Mouse (Mus musculus) lung, postnatal 36 days (tissue): Measurements from ENCODE around the gene Slco2b1.
"Not testable (repeated sequence)": the region's sequence is repeated elsewhere in the genome, so short reads cannot be mapped to it uniquely, and the experiment has no call there.

Experiments
- DNase-seq: peaks from one replicate; pipeline ENCODE4 v3.0.0; 2022; ENCODE audit warnings: mixed read lengths

The Slco2b1 gene

GRCm38 (mm10) chr7:99711166-99711565 is at the start of gene Slco2b1:
Slco2b1 (minus strand) TSS chr7:99711340.
- DNase-seq = peak; percentile 27

- peak; percentile 1 for DNase-seq
Observed at GRCm38 (mm10) chr7:99739276-99739675, 28.1 kb upstream of the Slco2b1 start.

- DNase-seq = not testable (repeated sequence)
Observed at GRCm38 (mm10) chr7:99735491-99735890, 24.4 kb upstream of the Slco2b1 start.

GRCm38 (mm10) chr7:99734612-99735011 is 23.5 kb upstream of the Slco2b1 start:
- no peak for DNase-seq

GRCm38 (mm10) chr7:99729973-99730372 is 18.8 kb upstream of the Slco2b1 start, which contains the start of gene Olfr520:
Olfr520 (plus strand) TSS chr7:99730273.
- DNase-seq = no peak

GRCm38 (mm10) chr7:99716536-99716935 is 5.4 kb upstream of the Slco2b1 start:
- no peak for DNase-seq

- no peak for DNase-seq
Observed at GRCm38 (mm10) chr7:99712431-99712830, 1.3 kb upstream of the Slco2b1 start.

- peak; percentile 73 for DNase-seq
Observed at GRCm38 (mm10) chr7:99710476-99710875, 664 bp downstream of the Slco2b1 start.

GRCm38 (mm10) chr7:99709992-99710391 is 1.1 kb downstream of the Slco2b1 start:
- DNase-seq = no peak

GRCm38 (mm10) chr7:99708750-99709149 is 2.4 kb downstream of the Slco2b1 start:
- no peak for DNase-seq

GRCm38 (mm10) chr7:99708301-99708721 is 2.8 kb downstream of the Slco2b1 start:
- DNase-seq = no peak

GRCm38 (mm10) chr7:99707671-99708070 is 3.5 kb downstream of the Slco2b1 start:
- peak; percentile 25 for DNase-seq

GRCm38 (mm10) chr7:99707038-99707595 is 4.0 kb downstream of the Slco2b1 start:
- DNase-seq = peak; percentile 47

GRCm38 (mm10) chr7:99706341-99707037 is 4.7 kb downstream of the Slco2b1 start:
- peak; percentile 62 for DNase-seq

GRCm38 (mm10) chr7:99704736-99705519 is 6.2 kb downstream of the Slco2b1 start:
- peak; percentile 21 for DNase-seq

GRCm38 (mm10) chr7:99702201-99702600 is 8.9 kb downstream of the Slco2b1 start:
- no peak for DNase-seq

GRCm38 (mm10) chr7:99700641-99701040 is 10.5 kb downstream of the Slco2b1 start:
- no peak for DNase-seq

- DNase-seq = peak; percentile 44
Observed at GRCm38 (mm10) chr7:99699709-99700151, 11.4 kb downstream of the Slco2b1 start.

GRCm38 (mm10) chr7:99699106-99699505 is 12.0 kb downstream of the Slco2b1 start:
- DNase-seq = no peak

- no peak for DNase-seq
Observed at GRCm38 (mm10) chr7:99698576-99698975, 12.6 kb downstream of the Slco2b1 start.

GRCm38 (mm10) chr7:99695471-99696057 is 15.6 kb downstream of the Slco2b1 start:
- DNase-seq = no peak

GRCm38 (mm10) chr7:99694424-99694823 is 16.7 kb downstream of the Slco2b1 start:
- DNase-seq = not testable (repeated sequence)

- peak; percentile 40 for DNase-seq
Observed at GRCm38 (mm10) chr7:99693976-99694375, 17.2 kb downstream of the Slco2b1 start.
